14 mouse cellular contexts compared by ENCODE assay signal in genomic region chr9:107255596-107255995, GRCm38 (mm10). TPM values are rescaled to one million over a fixed set of nuclear protein-coding genes. Genes with fewer than 3 reads are reported as not detected.
DNase-seq lines count a peak whose midpoint lies in the region; ATAC-seq and TF ChIP-seq lines count a peak whose summit lies in the region.
"Had no signal": no experiment of that assay in that cellular context is flagged by ENCODE, and none has a peak within 500 bp of the region (broad histone marks: within the 10 kb centered on the region; RNA-seq: fewer than 3 reads in every experiment).

No protein-coding gene starts in this region.

- H3K36me3 ChIP-seq in heart, adult 2 months (ENCODE audit: control insufficient read depth, insufficient read depth, low read length): peaks cover 2% of the 10 kb centered on the region; the same call in 1 of the 2 replicates
- H3K36me3 ChIP-seq in hindbrain, embryonic 13.5 days: no peaks in the 10 kb centered on the region
- H3K36me3 ChIP-seq: limb, embryonic 13.5 days; lung, embryonic 15.5 days had no signal

- DNase-seq in heart, adult 2 months: no peak
- no peak for DNase-seq in heart, adult 11 months
- peak; percentile 81 for DNase-seq in cerebellum, adult 9-10 months
- DNase-seq in right cerebral cortex, postnatal 4 days: no peak
- DNase-seq in kidney, adult 18-20 months: no peak
- no peak for DNase-seq in heart, adult 18-20 months
- DNase-seq: right cerebral cortex, postnatal 14 days had no signal

- H3K27me3 ChIP-seq in heart, adult 2 months (ENCODE audit: control insufficient read depth, insufficient read depth, low read length): no peaks in the 10 kb centered on the region
- H3K27me3 ChIP-seq in hindbrain, embryonic 13.5 days: no peaks in the 10 kb centered on the region
- H3K27me3 ChIP-seq: CH12.LX; limb, embryonic 13.5 days had no signal

- no peak overlapping the region for H3K9ac ChIP-seq in heart, adult 2 months (ENCODE audit: low read depth, low read length)
- H3K9ac ChIP-seq in hindbrain, embryonic 13.5 days: no peak overlapping the region; the same call in 1 of the 2 replicates
- H3K9ac ChIP-seq: limb, embryonic 13.5 days; lung, embryonic 15.5 days had no signal

- TF ChIP-seq EP300 in heart, adult 2 months (IDR thresholded peaks at IDR 0.05; ENCODE audit: insufficient read depth, low read depth, low read length): no peak

- intact Hi-C loops in heart, adult 2 months (cut with DNase I): loop anchor here (10.0 kb wide), 1 partner anchor 91 kb away; no protein-coding TSS in a partner anchor

- H3K4me1 ChIP-seq in heart, adult 2 months (ENCODE audit: control insufficient read depth, insufficient read depth, low read length): peaks cover 4% of the 10 kb centered on the region
- peaks cover 42% of the 10 kb centered on the region for H3K4me1 ChIP-seq in hindbrain, embryonic 13.5 days (replicated peaks)
- H3K4me1 ChIP-seq in olfactory bulb, adult 2 months (ENCODE audit: control insufficient read depth, insufficient read depth, low read length): peaks cover 62% of the 10 kb centered on the region

- no peaks in the 10 kb centered on the region for H3K79me2 ChIP-seq in heart, adult 2 months (replicated peaks; ENCODE audit: control insufficient read depth, insufficient read depth, low read length)

- no peak for TF ChIP-seq CTCF in heart, adult 2 months (IDR thresholded peaks at IDR 0.05)
- TF ChIP-seq CTCF in olfactory bulb, adult 2 months (IDR thresholded peaks at IDR 0.05; ENCODE audit: insufficient read depth, low read depth, low read length): no peak

- no peak overlapping the region for H3K4me2 ChIP-seq in hindbrain, embryonic 13.5 days
- H3K4me2 ChIP-seq: limb, embryonic 13.5 days; lung, embryonic 15.5 days had no signal

- no peak for TF ChIP-seq POLR2A in heart, adult 2 months (IDR thresholded peaks at IDR 0.05; ENCODE audit: insufficient read depth, low read depth, low read length)
- TF ChIP-seq POLR2A in olfactory bulb, adult 2 months (IDR thresholded peaks at IDR 0.05; ENCODE audit: insufficient read depth, low read depth, low read length): no peak

- peak overlapping the region; percentile 84 for H3K27ac ChIP-seq in heart, adult 2 months
- peak overlapping the region; percentile 65 for H3K27ac ChIP-seq in hindbrain, embryonic 13.5 days
- peak overlapping the region; percentile 99 for H3K27ac ChIP-seq in olfactory bulb, adult 2 months (ENCODE audit: insufficient read depth, low read depth, low read length)
- H3K27ac ChIP-seq: limb, embryonic 13.5 days; lung, embryonic 15.5 days had no signal

- WGBS in heart, adult 2 months: 68% methylated on average over 3 of the region's 3 CpGs
- WGBS in hindbrain, embryonic 13.5 days: 30% methylated on average over 3 of the region's 3 CpGs
- 41% methylated on average over 3 of the region's 3 CpGs for WGBS in olfactory bulb, adult 2 months

- H3K4me3 ChIP-seq in heart, adult 2 months: no peak overlapping the region
- H3K4me3 ChIP-seq in hindbrain, embryonic 13.5 days: no peak overlapping the region
- H3K4me3 ChIP-seq in olfactory bulb, adult 2 months (ENCODE audit: insufficient read depth, low read depth, low read length): no peak overlapping the region
- H3K4me3 ChIP-seq: erythroblast, embryonic 14.5 days; limb, embryonic 13.5 days; lung, embryonic 15.5 days had no signal

- no peak; the same call in 1 of the 2 replicates for ATAC-seq in hindbrain, embryonic 13.5 days (ENCODE audit: low FRiP score)
- ATAC-seq: activated CD4-positive, CD25-positive, alpha-beta regulatory T cell, adult 4 months had no signal

- no peaks in the 10 kb centered on the region for H3K9me3 ChIP-seq in hindbrain, embryonic 13.5 days
- H3K9me3 ChIP-seq: limb, embryonic 13.5 days; lung, embryonic 15.5 days had no signal

RNA-seq across cellular contexts. Expression of gene Dock3, which starts 23.9 kb away (rescaled TPM):
- 1 to 10 TPM; 6.6 to 9.0 TPM for total RNA-seq in heart, adult 2 months (2021)
- 0.26 and 1.0 TPM in 2 replicates for polyA plus RNA-seq in heart, adult 2 months (2012; rRNA removed)
- polyA plus RNA-seq in hindbrain, embryonic 13.5 days (2015; fragmentation: Nextera tagmentation; extraction: Ambion mirVana): 18.7 and 23.4 TPM in 2 replicates
- polyA plus RNA-seq in olfactory bulb, adult 2 months (2012; ENCODE audit: insufficient read depth, insufficient read length, low replicate concordance, missing spikeins): 452 TPM in 1 of 2 replicates, not detected in the other
- total RNA-seq in heart, adult 18-20 months (2021): 10 to 100 TPM; 10.8 to 11.0 TPM
- polyA plus RNA-seq: erythroblast, embryonic 14.5 days had no signal

RNA-seq across cellular contexts. Expression of gene Mapkapk3, which starts 34.1 kb away (rescaled TPM):
- 10 to 100 TPM; 29.0 to 36.0 TPM for total RNA-seq in heart, adult 2 months (2021)
- 26.1 and 40.8 TPM in 2 replicates for polyA plus RNA-seq in heart, adult 2 months (2012; rRNA removed)
- 2.8 and 3.7 TPM in 2 replicates for polyA plus RNA-seq in hindbrain, embryonic 13.5 days (2015; fragmentation: Nextera tagmentation; extraction: Ambion mirVana)
- polyA plus RNA-seq in olfactory bulb, adult 2 months (2012; ENCODE audit: insufficient read depth, insufficient read length, low replicate concordance, missing spikeins): not detected in 2 replicates
- total RNA-seq in heart, adult 18-20 months (2021): 10 to 100 TPM; 29.4 to 30.3 TPM

RNA-seq across cellular contexts. Expression of gene Cish, which starts 40.2 kb away (rescaled TPM):
- total RNA-seq in heart, adult 2 months (2021): 100 to 1,000 TPM; 151 to 167 TPM
- polyA plus RNA-seq in heart, adult 2 months (2012; rRNA removed): 89.8 and 118 TPM in 2 replicates
- polyA plus RNA-seq in hindbrain, embryonic 13.5 days (2015; fragmentation: Nextera tagmentation; extraction: Ambion mirVana): 8.4 and 9.6 TPM in 2 replicates
- polyA plus RNA-seq in olfactory bulb, adult 2 months (2012; ENCODE audit: insufficient read depth, insufficient read length, low replicate concordance, missing spikeins): not detected in 2 replicates
- total RNA-seq in heart, adult 18-20 months (2021): 100 to 1,000 TPM; 120 to 131 TPM
